Mouse (Mus musculus) stomach, adult 2 months (tissue): Measurements from ENCODE around the gene Rasd1. TPM values are rescaled to one million over a fixed set of nuclear protein-coding genes. Genes with fewer than 3 reads are reported as not detected.

Experiments used
- polyA plus RNA-seq: library from polyadenylated mRNA; depleted of rRNA; stranded (reverse); fragments of >200 nt; gene quantifications from 2 replicates; pipeline ENCODE4 v1.2.3, GENCODE M21; 2012; rRNA removed

Gene Rasd1
- 1.7 and 2.8 TPM in 2 replicates for polyA plus RNA-seq

GRCm38 (mm10) chr11:59964818-59965217, at the start of gene Rasd1:
Gene Rasd1, minus strand, starts transcription at chr11:59964944.

GRCm38 (mm10) chr11:59947752-59948400, 16.9 kb downstream of the Rasd1 start, which contains the start of gene Med9:
Gene Med9, plus strand, starts transcription at chr11:59948206.

Other genes starting within 250 kb of the Rasd1 start
- 7.2 and 18.7 TPM in 2 replicates for gene Pld6, start 177.3 kb downstream of the Rasd1 start, polyA plus RNA-seq
- 16.9 and 18.8 TPM in 2 replicates for gene Flcn, start 154.9 kb downstream of the Rasd1 start, polyA plus RNA-seq
- 14.7 and 16.4 TPM in 2 replicates for gene Nt5m, start 125.5 kb downstream of the Rasd1 start, polyA plus RNA-seq
- 3.8 and 5.8 TPM in 2 replicates for gene Cops3, start 125.1 kb downstream of the Rasd1 start, polyA plus RNA-seq
- 9.7 and 15.1 TPM in 2 replicates for gene Med9, start 16.7 kb downstream of the Rasd1 start, polyA plus RNA-seq
- gene Pemt, start 81.5 kb upstream of the Rasd1 start, polyA plus RNA-seq: 3.7 and 4.8 TPM in 2 replicates
- 32.3 TPM in 2 replicates for gene Rai1, start 140.1 kb upstream of the Rasd1 start, polyA plus RNA-seq